Mouse (Mus musculus) liver, embryonic 14.5 days (tissue): Measurements from ENCODE around the gene Nipal4. TPM values are rescaled to one million over a fixed set of nuclear protein-coding genes. Genes with fewer than 3 reads are reported as not detected.

ENCODE experiments used
- ATAC-seq: fragments of 200-750 bp; cut with Nextera tagmentation; 2 replicates; pipeline ENCODE4 v1.8.0; 2017; ENCODE audit warnings: moderate number of reproducible peaks, mild to moderate bottlenecking, moderate library complexity; ENCODE audit not compliant: insufficient read depth
- DNase-seq, 3 experiments: peaks; one replicate each; pipeline ENCODE4 v3.0.0-alpha.2; 2012 to 2013; ENCODE audit warnings: low read depth in 3 of 3, low spot score in 3 of 3
- H3K27ac ChIP-seq: fragments of 300-500 bp; sonication (generic); 2 replicates; pipeline ENCODE4 v1.5.1; 2014; ENCODE audit warnings: moderate library complexity, mild to moderate bottlenecking, control low read depth, inconsistent platforms
- H3K27me3 ChIP-seq: fragments of 300-500 bp; sonication (generic); 2 replicates; pipeline ENCODE4 v1.6.1; 2014; ENCODE audit warnings: mild to moderate bottlenecking, low read length, moderate library complexity; ENCODE audit not compliant: control insufficient read depth, insufficient read depth
- H3K36me3 ChIP-seq: fragments of 300-500 bp; sonication (generic); replicated peaks from 2 replicates; pipeline ENCODE4 v1.6.1; 2014; ENCODE audit warnings: low read depth; ENCODE audit not compliant: control insufficient read depth, insufficient read depth
- H3K4me1 ChIP-seq, 2 experiments: fragments of 200-500 bp in 1 of 2; fragments of 300-500 bp in 1 of 2; sonication (generic) in 1 of 2; replicated peaks; 2 replicates each; pipeline ENCODE4 v1.6.1; 2012 to 2014; ENCODE audit warnings: antibody characterized with exemption in 1 of 2, inconsistent platforms in 1 of 2, low read length in 1 of 2; ENCODE audit not compliant: control insufficient read depth in 2 of 2, insufficient read depth in 2 of 2
- H3K4me2 ChIP-seq: fragments of 300-500 bp; sonication (generic); 2 replicates; pipeline ENCODE4 v1.6.1; 2014; ENCODE audit warnings: low read depth, mild to moderate bottlenecking, control low read depth, moderate library complexity
- H3K4me3 ChIP-seq, 2 experiments: fragments of 200-500 bp in 1 of 2; fragments of 300-500 bp in 1 of 2; sonication (generic) in 1 of 2; 2 replicates each; pipeline ENCODE4 v1.5.1; 2012 to 2014; ENCODE audit warnings: low read depth in 2 of 2, low read length in 2 of 2, mild to moderate bottlenecking in 2 of 2, control low read depth in 1 of 2, inconsistent platforms in 1 of 2, moderate library complexity in 1 of 2; ENCODE audit not compliant: insufficient read depth in 1 of 2
- H3K9ac ChIP-seq: fragments of 300-500 bp; sonication (generic); replicated peaks from 2 replicates; pipeline ENCODE4 v1.6.1; 2014; ENCODE audit warnings: mild to moderate bottlenecking, control low read depth, moderate library complexity
- H3K9me3 ChIP-seq: fragments of 300-500 bp; sonication (generic); 2 replicates; pipeline ENCODE4 v1.6.1; 2016; ENCODE audit warnings: low read length, mixed read lengths; ENCODE audit not compliant: control insufficient read depth
- CTCF ChIP-seq: IDR thresholded peaks from 2 replicates; pipeline ENCODE4 v1.5.1; 2016; ENCODE audit warnings: antibody characterized with exemption, low read depth, control low read depth
- EP300 ChIP-seq: IDR thresholded peaks from 2 replicates; pipeline ENCODE4 v1.6.1; 2016; ENCODE audit warnings: antibody characterized with exemption, low read depth
- WGBS: fragments of 180-500 bp; shearing (Covaris S2); extraction: QIAGEN DNeasy Blood & Tissue Kit; methylation state at CpG from one replicate; pipeline ENCODE4 v1.1.7; 2014; ENCODE audit not compliant: insufficient replicate concordance; 5-methylcytosine and 5-hydroxymethylcytosine counted together
- polyA plus RNA-seq, 2 experiments: library from polyadenylated mRNA; depleted of rRNA in 1 of 2; stranded (reverse) in 1 of 2; unstranded in 1 of 2; fragments of >200 nt; fragmentation: Nextera tagmentation in 1 of 2; extraction: Ambion mirVana in 1 of 2; gene quantifications; 2 replicates each; pipeline versions ENCODE4 v1.2.1 to v1.2.3; 2012 to 2014

Nipal4 gene
- polyA plus RNA-seq, 2 experiments, result 0.04 TPM; not detected in 1

GRCm38 (mm10) chr11:46115411-46116173 is 50.7 kb downstream of the Nipal4 start:
- Histone ChIP-seq H3K4me3 (no peak overlapping the region), H3K27me3 (no peaks in the 10 kb centered on the region), H3K9me3 (no peaks in the 10 kb centered on the region), H3K4me2 (no peak overlapping the region), H3K4me1 (no peaks in the 10 kb centered on the region), H3K9ac (no peak overlapping the region), H3K27ac (no peak overlapping the region), H3K36me3 (no peaks in the 10 kb centered on the region)
- ATAC-seq (no peak), DNase-seq (no peak)
- TF ChIP-seq CTCF, result no peak
- TF ChIP-seq EP300, result no peak
- 62% methylated on average over 9 of the region's 9 CpGs for WGBS

- Histone ChIP-seq H3K9ac (no peak overlapping the region), H3K9me3 (no peaks in the 10 kb centered on the region), H3K4me2 (no peak overlapping the region), H3K27ac (no peak overlapping the region), H3K27me3 (no peaks in the 10 kb centered on the region), H3K4me3 (no peak overlapping the region), H3K36me3 (no peaks in the 10 kb centered on the region), H3K4me1 (no peaks in the 10 kb centered on the region)
- no peak for DNase-seq
- no peak for TF ChIP-seq CTCF
- TF ChIP-seq EP300, result no peak
- WGBS, result 63% methylated on average over 4 of the region's 4 CpGs
- ATAC-seq, result no peak
Measured at GRCm38 (mm10) chr11:46115011-46115410, 51.3 kb downstream of the Nipal4 start.

- Histone ChIP-seq H3K4me1 (no peaks in the 10 kb centered on the region), H3K4me2 (no peak overlapping the region), H3K27ac (no peak overlapping the region), H3K4me3 (no peak overlapping the region), H3K9ac (no peak overlapping the region), H3K27me3 (no peaks in the 10 kb centered on the region), H3K9me3 (no peaks in the 10 kb centered on the region), H3K36me3 (no peaks in the 10 kb centered on the region)
- no peak for TF ChIP-seq CTCF
- no peak for TF ChIP-seq EP300
- DNase-seq, result no peak
- 62% methylated on average over 7 of the region's 7 CpGs for WGBS
- ATAC-seq, result no peak
Measured at GRCm38 (mm10) chr11:46114221-46114620, 52.1 kb downstream of the Nipal4 start.

GRCm38 (mm10) chr11:46113211-46113610 is 53.1 kb downstream of the Nipal4 start:
- 60% methylated on average over 3 of the region's 3 CpGs for WGBS
- Histone ChIP-seq H3K27ac (no peak overlapping the region), H3K9ac (no peak overlapping the region)

GRCm38 (mm10) chr11:46110945-46111287 is 55.4 kb downstream of the Nipal4 start:
- Histone ChIP-seq H3K4me2 (no peak overlapping the region), H3K9ac (no peak overlapping the region), H3K9me3 (no peaks in the 10 kb centered on the region), H3K4me3 (no peak overlapping the region), H3K27ac (no peak overlapping the region), H3K4me1 (no peaks in the 10 kb centered on the region), H3K36me3 (no peaks in the 10 kb centered on the region), H3K27me3 (no peaks in the 10 kb centered on the region)
- DNase-seq (no peak), ATAC-seq (no peak)
- WGBS, result 56% methylated on average over 1 of the region's 1 CpGs
- TF ChIP-seq CTCF, result no peak
- TF ChIP-seq EP300, result no peak

More at GRCm38 (mm10) chr11:46113211-46113610, 53.1 kb downstream of the Nipal4 start:
- TF ChIP-seq EP300, result no peak
- no peak for TF ChIP-seq CTCF
- no peak for ATAC-seq
- Histone ChIP-seq H3K27me3 (no peaks in the 10 kb centered on the region), H3K4me1 (no peaks in the 10 kb centered on the region), H3K4me2 (no peak overlapping the region), H3K4me3 (no peak overlapping the region), H3K9me3 (no peaks in the 10 kb centered on the region), H3K36me3 (no peaks in the 10 kb centered on the region)
- DNase-seq, result no peak
